Mouse (Mus musculus) stomach, embryonic 16.5 days (tissue): Measurements from ENCODE around the gene Mocs2. TPM values are rescaled to one million over a fixed set of nuclear protein-coding genes. Genes with fewer than 3 reads are reported as not detected.

Experiments used
- ATAC-seq: fragments of 200-750 bp; cut with Nextera tagmentation; 2 replicates; pipeline ENCODE4 v1.8.0; 2017; ENCODE audit warnings: moderate number of reproducible peaks, moderate TSS enrichment; ENCODE audit not compliant: insufficient read depth, low FRiP score
- H3K27ac ChIP-seq: fragments of 300-500 bp; sonication (generic); 2 replicates; pipeline ENCODE4 v1.5.1; 2014; ENCODE audit warnings: low read length
- H3K27me3 ChIP-seq: fragments of 300-500 bp; sonication (generic); 2 replicates; pipeline ENCODE4 v1.6.1; 2014; ENCODE audit warnings: low read length, control low read depth, mixed read lengths; ENCODE audit not compliant: control insufficient read depth, insufficient read depth
- H3K36me3 ChIP-seq: fragments of 300-500 bp; sonication (generic); 2 replicates; pipeline ENCODE4 v1.6.1; 2014; ENCODE audit warnings: low read length; ENCODE audit not compliant: control insufficient read depth, insufficient read depth
- H3K4me1 ChIP-seq: fragments of 300-500 bp; sonication (generic); 2 replicates; pipeline ENCODE4 v1.6.1; 2014; ENCODE audit warnings: low read length, control low read depth, mixed read lengths; ENCODE audit not compliant: control insufficient read depth, insufficient read depth
- H3K4me2 ChIP-seq: fragments of 300-500 bp; sonication (generic); 2 replicates; pipeline ENCODE4 v1.6.1; 2014; ENCODE audit warnings: low read depth, low read length, mixed read lengths
- H3K4me3 ChIP-seq: fragments of 300-500 bp; sonication (generic); replicated peaks from 2 replicates; pipeline ENCODE4 v1.5.1; 2014; ENCODE audit warnings: mild to moderate bottlenecking, low read length
- H3K9ac ChIP-seq: fragments of 300-500 bp; sonication (generic); 2 replicates; pipeline ENCODE4 v1.6.1; 2014; ENCODE audit warnings: low read length
- H3K9me3 ChIP-seq: fragments of 300-500 bp; sonication (generic); replicated peaks from 2 replicates; pipeline ENCODE4 v1.6.1; 2016; ENCODE audit warnings: low read length, control low read depth; ENCODE audit not compliant: control insufficient read depth
- WGBS: fragments of 180-500 bp; shearing (Covaris S2); extraction: QIAGEN DNeasy Blood & Tissue Kit; methylation state at CpG from one replicate; pipeline ENCODE4 v1.1.7; 2014; 5-methylcytosine and 5-hydroxymethylcytosine counted together
- polyA plus RNA-seq: library from polyadenylated mRNA; unstranded; fragments of >200 nt; fragmentation: Nextera tagmentation; extraction: Ambion mirVana; gene quantifications from 2 replicates; pipeline ENCODE4 v1.2.1, GENCODE M21; 2015

Mocs2 gene
- polyA plus RNA-seq, 1 experiment from 2014 or later, result 98.5 TPM

DNA sequence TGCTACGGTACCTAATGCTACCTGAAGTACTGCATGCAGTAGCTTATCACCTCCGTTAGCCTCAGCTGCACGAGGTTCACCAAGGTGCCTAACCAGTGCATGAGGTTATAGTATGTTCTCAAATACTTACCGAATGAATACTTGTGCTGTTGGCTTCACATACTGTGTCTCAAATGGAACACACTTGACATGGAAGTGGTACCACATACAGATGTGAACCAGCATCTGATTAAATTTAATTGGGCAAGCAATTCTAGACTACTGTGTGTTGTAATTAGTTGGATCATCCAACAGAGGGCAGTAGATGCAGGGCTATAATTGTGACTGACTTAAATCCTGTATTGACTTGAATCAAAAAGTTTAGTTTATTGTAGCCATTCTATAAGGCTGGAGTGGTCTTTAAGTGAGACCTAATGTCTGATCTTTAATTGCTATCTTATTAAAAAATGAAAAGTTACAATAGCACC lies 13.4 kb downstream of the Mocs2 start:
- Histone ChIP-seq H3K27ac (no peak overlapping the region), H3K4me2 (no peak overlapping the region), H3K9ac (no peak overlapping the region), H3K9me3 (no peaks in the 10 kb centered on the region), H3K27me3 (no peaks in the 10 kb centered on the region), H3K4me3 (no peak overlapping the region), H3K36me3 (peaks cover 10% of the 10 kb centered on the region; the same call in 1 of the 2 replicates), H3K4me1 (0 out of 2 replicates have a peak, but pooled peaks cover 2% of the 10 kb centered on the region)
- ATAC-seq, result no peak
- WGBS, result 80% methylated on average over 4 of the region's 4 CpGs

DNA sequence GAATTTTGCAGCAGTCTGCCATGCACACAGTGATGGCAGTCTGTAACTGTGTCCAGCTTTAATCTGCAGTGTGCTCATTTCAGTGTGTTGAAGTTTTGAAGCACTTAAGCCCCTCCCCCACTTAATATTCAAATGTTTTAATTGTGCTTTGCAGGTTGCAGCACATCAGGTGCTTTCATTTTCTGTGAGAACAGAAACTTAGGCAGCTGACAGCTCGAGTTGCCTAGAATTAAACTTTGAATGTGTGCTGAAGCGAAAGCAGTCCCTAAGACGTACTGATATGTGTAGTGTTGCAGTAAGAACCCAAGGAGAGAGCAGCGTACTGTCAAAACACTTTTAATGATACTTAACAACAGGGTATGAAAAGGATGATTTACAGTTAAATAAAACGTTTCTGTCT lies 14.7 kb downstream of the Mocs2 start:
- Histone ChIP-seq H3K4me1 (0 out of 2 replicates have a peak, but pooled peaks cover 2% of the 10 kb centered on the region), H3K9me3 (no peaks in the 10 kb centered on the region), H3K9ac (no peak overlapping the region), H3K27me3 (no peaks in the 10 kb centered on the region), H3K36me3 (peaks cover 10% of the 10 kb centered on the region; the same call in 1 of the 2 replicates), H3K4me3 (no peak overlapping the region), H3K27ac (peak overlapping the region; percentile 5; the same call in 1 of the 2 replicates), H3K4me2 (no peak overlapping the region)
- ATAC-seq, result no peak
- WGBS, result 49% methylated on average over 5 of the region's 5 CpGs

DNA sequence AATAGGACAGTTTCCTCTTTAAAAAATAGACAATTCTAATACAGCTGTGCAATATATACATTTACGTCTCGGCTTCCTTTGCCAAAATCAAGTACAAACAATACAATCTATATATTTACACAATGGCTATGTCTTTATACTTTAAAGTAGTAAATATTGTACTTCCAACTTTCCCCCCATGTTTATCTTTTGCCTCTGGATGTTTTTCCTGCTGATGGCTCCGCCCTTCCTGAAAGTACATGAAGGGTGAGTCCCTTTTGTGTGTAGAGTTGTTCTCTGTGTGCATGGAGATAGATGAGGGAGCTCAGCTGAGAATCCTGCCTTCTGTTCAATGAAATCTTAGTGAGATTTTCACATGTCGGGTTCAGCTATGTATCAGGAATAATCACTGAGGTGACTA lies 15.3 kb downstream of the Mocs2 start:
- Histone ChIP-seq H3K27ac (peak overlapping the region; percentile 1; the same call in 1 of the 2 replicates), H3K36me3 (peaks cover 5% of the 10 kb centered on the region; the same call in 1 of the 2 replicates), H3K9me3 (no peaks in the 10 kb centered on the region), H3K4me3 (no peak overlapping the region), H3K9ac (no peak overlapping the region), H3K4me2 (no peak overlapping the region), H3K27me3 (no peaks in the 10 kb centered on the region), H3K4me1 (0 out of 2 replicates have a peak, but pooled peaks cover 4% of the 10 kb centered on the region)
- no peak for ATAC-seq
- 54% methylated on average over 4 of the region's 4 CpGs for WGBS

DNA sequence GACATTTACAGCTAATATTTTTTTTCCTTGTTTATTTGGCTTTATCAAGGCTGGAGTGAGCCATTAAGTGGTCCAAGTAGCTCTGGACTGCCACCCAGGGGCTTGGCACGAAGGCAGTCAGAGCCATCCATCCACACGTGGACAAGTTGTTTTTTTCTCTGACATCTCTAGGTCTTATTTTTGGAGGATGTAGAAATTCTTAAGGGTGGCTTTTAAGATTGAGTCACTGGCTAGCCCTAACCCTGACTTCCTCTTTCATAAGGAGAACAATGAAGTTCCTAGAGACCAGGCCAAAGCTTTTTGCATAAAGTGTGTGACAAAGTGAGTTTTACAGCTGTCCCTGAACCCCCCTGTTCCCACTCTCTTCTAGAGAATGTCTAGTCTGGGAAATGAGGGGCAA lies 16.5 kb downstream of the Mocs2 start:
- Histone ChIP-seq H3K9ac (no peak overlapping the region), H3K9me3 (no peaks in the 10 kb centered on the region), H3K4me2 (no peak overlapping the region), H3K4me3 (no peak overlapping the region), H3K4me1 (peaks cover 10% of the 10 kb centered on the region), H3K27ac (no peak overlapping the region; the same call in 1 of the 2 replicates), H3K36me3 (peaks cover 3% of the 10 kb centered on the region; the same call in 1 of the 2 replicates), H3K27me3 (no peaks in the 10 kb centered on the region)
- ATAC-seq, result no peak
- WGBS, result 45% methylated on average over 2 of the region's 2 CpGs

DNA sequence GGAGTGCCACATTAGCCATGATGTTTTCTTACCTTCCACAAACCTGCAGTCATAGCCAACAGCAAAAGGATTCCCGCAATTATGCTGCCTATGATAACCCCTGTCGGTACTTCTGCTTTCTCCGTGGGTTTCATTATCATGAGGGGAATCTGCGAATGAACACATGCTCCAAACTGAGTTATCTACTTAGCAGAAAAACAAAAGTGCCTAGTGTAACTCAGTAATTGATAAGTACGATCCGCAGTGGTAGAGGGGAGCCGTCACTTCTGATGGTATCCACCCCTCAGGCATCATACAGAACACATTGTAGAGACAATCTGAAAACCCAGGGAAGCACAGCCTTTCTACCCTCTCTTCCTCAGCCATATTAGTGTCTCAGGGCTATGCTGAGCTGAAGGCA lies 19.0 kb downstream of the Mocs2 start:
- no peaks in the 10 kb centered on the region for H3K9me3 ChIP-seq
- no peak for ATAC-seq
- H3K4me2 ChIP-seq, result no peak overlapping the region
- no peak overlapping the region for H3K27ac ChIP-seq
- no peak overlapping the region for H3K4me3 ChIP-seq
- no peaks in the 10 kb centered on the region for H3K36me3 ChIP-seq
- WGBS, result 83% methylated on average over 7 of the region's 7 CpGs
- no peak overlapping the region for H3K9ac ChIP-seq
- peaks cover 11% of the 10 kb centered on the region for H3K4me1 ChIP-seq
- no peaks in the 10 kb centered on the region for H3K27me3 ChIP-seq

DNA sequence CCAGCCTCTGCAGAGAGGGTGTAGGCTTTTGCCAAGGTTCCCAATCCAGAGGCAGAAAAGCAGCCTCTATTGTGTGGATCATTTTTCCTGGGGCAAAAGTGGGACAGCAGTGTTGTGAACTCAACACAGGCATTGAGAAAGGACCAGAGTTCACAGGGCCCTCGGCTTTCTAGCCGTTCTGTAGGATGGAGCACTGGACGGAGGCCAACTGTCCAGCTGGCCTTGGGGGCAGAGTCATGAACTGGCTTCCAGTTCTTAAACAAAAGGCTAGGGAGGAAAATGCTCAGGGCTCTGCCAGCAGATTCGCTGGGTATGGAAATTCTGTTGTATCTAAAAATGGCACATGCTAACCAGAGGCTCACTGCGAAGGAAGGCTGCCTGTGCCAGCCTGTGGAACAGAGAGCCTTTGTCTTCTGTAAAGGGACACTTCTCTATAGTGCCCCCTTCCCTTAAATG lies 20.5 kb downstream of the Mocs2 start:
- no peaks in the 10 kb centered on the region for H3K9me3 ChIP-seq
- H3K4me2 ChIP-seq, result no peak overlapping the region
- ATAC-seq, result peak; percentile 79
- no peaks in the 10 kb centered on the region for H3K27me3 ChIP-seq
- H3K4me3 ChIP-seq, result no peak overlapping the region
- H3K36me3 ChIP-seq, result no peaks in the 10 kb centered on the region
- H3K27ac ChIP-seq, result peak overlapping the region; percentile 58
- no peak overlapping the region for H3K9ac ChIP-seq
- WGBS, result 52% methylated on average over 5 of the region's 5 CpGs
- H3K4me1 ChIP-seq, result peaks cover 9% of the 10 kb centered on the region

DNA sequence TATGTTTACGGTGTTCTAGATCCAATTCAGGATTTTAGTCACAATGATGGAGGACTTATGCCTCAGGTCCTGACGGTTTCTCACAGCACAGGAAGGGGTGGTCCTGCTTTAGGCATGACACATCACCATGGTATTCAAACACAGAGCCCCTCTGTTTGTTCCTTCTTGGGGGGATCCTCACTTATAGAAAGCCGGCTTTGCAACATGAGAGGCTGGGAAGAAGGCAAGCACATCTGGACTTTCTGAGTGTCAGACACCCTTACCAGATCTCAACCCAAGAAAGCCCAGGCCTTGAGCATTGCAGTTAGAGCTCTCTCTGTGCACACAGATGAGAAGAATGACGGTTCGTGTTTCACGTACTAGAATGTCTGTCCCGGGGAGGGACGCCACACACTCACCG lies 21.1 kb downstream of the Mocs2 start:
- ATAC-seq, result peak; percentile 61
- no peaks in the 10 kb centered on the region for H3K27me3 ChIP-seq
- no peaks in the 10 kb centered on the region for H3K9me3 ChIP-seq
- H3K27ac ChIP-seq, result peak overlapping the region; percentile 58
- H3K9ac ChIP-seq, result peak overlapping the region; percentile 35; the same call in 1 of the 2 replicates
- WGBS, result 60% methylated on average over 9 of the region's 9 CpGs
- H3K4me2 ChIP-seq, result no peak overlapping the region
- peaks cover 9% of the 10 kb centered on the region for H3K4me1 ChIP-seq
- H3K4me3 ChIP-seq, result no peak overlapping the region
- no peaks in the 10 kb centered on the region for H3K36me3 ChIP-seq

DNA sequence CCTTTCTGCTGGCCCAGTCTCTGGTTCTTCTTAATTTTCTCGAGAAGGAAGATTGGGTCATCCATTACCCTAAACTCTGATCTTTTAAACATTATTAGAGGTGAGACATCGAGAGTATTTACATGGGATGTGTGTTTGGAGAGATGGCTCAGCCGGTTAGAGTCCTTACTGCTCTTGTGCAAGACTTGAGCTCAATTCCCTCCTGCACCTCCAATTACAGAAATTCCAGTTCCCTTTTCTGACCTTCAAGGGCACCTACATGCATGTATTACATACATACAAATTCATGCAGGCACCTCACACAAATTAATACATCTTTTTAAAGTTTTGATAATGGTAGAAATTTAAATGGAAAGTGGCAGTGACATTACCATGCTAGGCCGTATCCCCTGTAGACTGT lies 22.5 kb downstream of the Mocs2 start:
- ATAC-seq, result no peak
- WGBS, result 69% methylated on average over 4 of the region's 4 CpGs

DNA sequence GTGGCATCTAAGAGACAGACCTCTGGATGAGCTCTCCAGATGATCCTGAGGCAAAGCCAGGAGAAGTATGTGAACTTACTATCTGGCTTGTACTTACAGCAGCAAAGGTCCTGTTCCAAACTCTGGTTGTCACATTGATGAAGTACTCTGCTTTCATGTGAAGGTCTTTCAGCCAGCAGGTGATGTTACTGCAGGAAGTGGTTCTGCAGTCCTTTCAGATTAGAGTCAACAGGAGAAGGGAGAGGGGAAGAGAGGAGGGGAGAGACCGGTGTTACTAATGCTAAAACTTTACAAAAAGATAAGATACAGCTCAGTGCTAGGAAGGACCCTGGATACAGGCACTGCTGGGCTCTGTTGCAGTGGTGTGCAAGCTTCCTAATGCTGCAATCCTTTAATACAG lies 25.3 kb downstream of the Mocs2 start:
- Histone ChIP-seq H3K9me3 (no peaks in the 10 kb centered on the region), H3K36me3 (no peaks in the 10 kb centered on the region; the same call in 1 of the 2 replicates), H3K27ac (no peak overlapping the region), H3K4me3 (no peak overlapping the region), H3K4me1 (peaks cover 8% of the 10 kb centered on the region), H3K4me2 (no peak overlapping the region), H3K9ac (no peak overlapping the region), H3K27me3 (no peaks in the 10 kb centered on the region)
- no peak for ATAC-seq
- WGBS, result 7% methylated on average over 1 of the region's 1 CpGs

More for the DNA sequence above, 22.5 kb downstream of the Mocs2 start:
- no peaks in the 10 kb centered on the region for H3K36me3 ChIP-seq
- H3K4me3 ChIP-seq, result no peak overlapping the region
- no peak overlapping the region for H3K27ac ChIP-seq
- no peaks in the 10 kb centered on the region for H3K27me3 ChIP-seq
- peaks cover 9% of the 10 kb centered on the region for H3K4me1 ChIP-seq
- no peak overlapping the region for H3K4me2 ChIP-seq
- H3K9ac ChIP-seq, result no peak overlapping the region
- H3K9me3 ChIP-seq, result no peaks in the 10 kb centered on the region
